Mouse (Mus musculus): ENCODE data around the gene Emx1.

Emx1 gene

GRCm38 (mm10) chr6:85231469-85231868 is 44.2 kb downstream of the Emx1 start:
- DNase-seq, result no peak

- no peak for DNase-seq
These were observed 44.8 kb downstream of the Emx1 start for GRCm38 (mm10) chr6:85232045-85232444.

- no peak for DNase-seq
These were observed 45.8 kb downstream of the Emx1 start for GRCm38 (mm10) chr6:85232836-85233623.

GRCm38 (mm10) chr6:85234796-85235195 is 47.6 kb downstream of the Emx1 start:
- DNase-seq, result no peak

- DNase-seq, result peak in 1 of 2 experiments; percentile 60
These were observed 49.8 kb downstream of the Emx1 start for GRCm38 (mm10) chr6:85237001-85237400.

GRCm38 (mm10) chr6:85237595-85238337 is 50.5 kb downstream of the Emx1 start:
- peak in 1 of 2 experiments; percentile 35 for DNase-seq

- peak; percentile 81 to 90 for DNase-seq
These were observed 51.8 kb downstream of the Emx1 start for GRCm38 (mm10) chr6:85239044-85239489.

- DNase-seq, result no peak
These were observed 62.6 kb downstream of the Emx1 start for GRCm38 (mm10) chr6:85249821-85250220.

- no peak for DNase-seq
These were observed 63.6 kb downstream of the Emx1 start for GRCm38 (mm10) chr6:85250811-85251241.

GRCm38 (mm10) chr6:85252251-85253058 is 65.2 kb downstream of the Emx1 start:
- no peak for DNase-seq

GRCm38 (mm10) chr6:85253275-85253674 is 66.0 kb downstream of the Emx1 start:
- no peak for DNase-seq
